Mouse (Mus musculus) testis, adult 2 months (tissue): Measurements from ENCODE around the gene B3galt1. TPM values are rescaled to one million over a fixed set of nuclear protein-coding genes. Genes with fewer than 3 reads are reported as not detected.

ENCODE experiments used
- H3K27ac ChIP-seq: fragments of 200-500 bp; 2 replicates; pipeline ENCODE4 v1.5.1; 2012; ENCODE audit warnings: low read depth, low read length; ENCODE audit not compliant: control insufficient read depth, insufficient read depth
- H3K27me3 ChIP-seq: fragments of 200-500 bp; 2 replicates; pipeline ENCODE4 v1.6.1; 2012; ENCODE audit warnings: mild to moderate bottlenecking, low read length, moderate library complexity; ENCODE audit not compliant: control insufficient read depth, insufficient read depth
- H3K36me3 ChIP-seq: fragments of 200-500 bp; 2 replicates; pipeline ENCODE4 v1.6.1; 2012; ENCODE audit warnings: mild to moderate bottlenecking, low read length; ENCODE audit not compliant: control insufficient read depth, insufficient read depth
- H3K4me1 ChIP-seq: fragments of 200-500 bp; 2 replicates; pipeline ENCODE4 v1.6.1; 2012; ENCODE audit warnings: low read length; ENCODE audit not compliant: control insufficient read depth, insufficient read depth
- H3K4me3 ChIP-seq: fragments of 200-500 bp; 2 replicates; pipeline ENCODE4 v1.5.1; 2012; ENCODE audit warnings: low read depth, mild to moderate bottlenecking, low read length, moderate library complexity, mixed read lengths; ENCODE audit not compliant: control insufficient read depth
- CTCF ChIP-seq: fragments of 200-500 bp; IDR thresholded peaks from 2 replicates; pipeline ENCODE4 v1.5.1; 2012; ENCODE audit warnings: low read depth, mild to moderate bottlenecking, inconsistent platforms, low read length, moderate library complexity; ENCODE audit not compliant: control insufficient read depth, insufficient read depth, insufficient replicate concordance
- POLR2A ChIP-seq: fragments of 200-500 bp; IDR thresholded peaks from 2 replicates; pipeline ENCODE4 v1.6.1; 2012; ENCODE audit warnings: low read depth, mild to moderate bottlenecking, inconsistent platforms, low read length, moderate library complexity; ENCODE audit not compliant: control insufficient read depth
- polyA plus RNA-seq: library from polyadenylated mRNA; depleted of rRNA; stranded (reverse); fragments of >200 nt; gene quantifications from 2 replicates; pipeline ENCODE4 v1.2.3, GENCODE M21; 2012

B3galt1 gene
- polyA plus RNA-seq, 1 experiment, result 0.40 TPM

- H3K36me3 ChIP-seq, result no peaks in the 10 kb centered on the region
- TF ChIP-seq CTCF, result no peak
- no peak for TF ChIP-seq POLR2A
- H3K4me3 ChIP-seq, result no peak overlapping the region
- H3K27me3 ChIP-seq, result no peaks in the 10 kb centered on the region
- no peak overlapping the region for H3K27ac ChIP-seq
- no peaks in the 10 kb centered on the region for H3K4me1 ChIP-seq
These were observed 165.1 kb downstream of the B3galt1 start for GRCm38 (mm10) chr2:67730771-67731170.

GRCm38 (mm10) chr2:67751585-67751984 lies 185.9 kb downstream of the B3galt1 start:
- no peaks in the 10 kb centered on the region for H3K36me3 ChIP-seq
- no peaks in the 10 kb centered on the region for H3K27me3 ChIP-seq
- no peak overlapping the region for H3K27ac ChIP-seq
- TF ChIP-seq POLR2A (no peak), CTCF (no peak)
- H3K4me3 ChIP-seq, result no peak overlapping the region
- no peaks in the 10 kb centered on the region for H3K4me1 ChIP-seq

GRCm38 (mm10) chr2:67756507-67756906 lies 190.8 kb downstream of the B3galt1 start:
- Histone ChIP-seq H3K27me3 (no peaks in the 10 kb centered on the region), H3K4me1 (no peaks in the 10 kb centered on the region), H3K36me3 (no peaks in the 10 kb centered on the region), H3K27ac (no peak overlapping the region), H3K4me3 (no peak overlapping the region)
- TF ChIP-seq POLR2A, result no peak
- TF ChIP-seq CTCF, result no peak

GRCm38 (mm10) chr2:67787536-67787935 lies 221.9 kb downstream of the B3galt1 start:
- H3K4me1 ChIP-seq, result no peaks in the 10 kb centered on the region
- H3K27ac ChIP-seq, result no peak overlapping the region
- no peaks in the 10 kb centered on the region for H3K36me3 ChIP-seq
- TF ChIP-seq POLR2A (no peak), CTCF (no peak)
- H3K27me3 ChIP-seq, result no peaks in the 10 kb centered on the region
- no peak overlapping the region for H3K4me3 ChIP-seq

GRCm38 (mm10) chr2:67797561-67797960 lies 231.9 kb downstream of the B3galt1 start:
- TF ChIP-seq POLR2A, result no peak
- no peak for TF ChIP-seq CTCF
- Histone ChIP-seq H3K36me3 (no peaks in the 10 kb centered on the region), H3K27ac (no peak overlapping the region), H3K4me3 (no peak overlapping the region), H3K4me1 (no peaks in the 10 kb centered on the region), H3K27me3 (no peaks in the 10 kb centered on the region)

- TF ChIP-seq CTCF, result no peak
- no peak for TF ChIP-seq POLR2A
- H3K27me3 ChIP-seq, result no peaks in the 10 kb centered on the region
- H3K36me3 ChIP-seq, result no peaks in the 10 kb centered on the region
- H3K27ac ChIP-seq, result no peak overlapping the region
- no peaks in the 10 kb centered on the region for H3K4me1 ChIP-seq
- no peak overlapping the region for H3K4me3 ChIP-seq
These were observed 234.3 kb downstream of the B3galt1 start for GRCm38 (mm10) chr2:67799981-67800380.

GRCm38 (mm10) chr2:67816149-67816548 lies 250.5 kb downstream of the B3galt1 start:
- H3K36me3 ChIP-seq, result no peaks in the 10 kb centered on the region
- H3K27ac ChIP-seq, result no peak overlapping the region
- no peak overlapping the region for H3K4me3 ChIP-seq
- TF ChIP-seq POLR2A, result no peak
- no peak for TF ChIP-seq CTCF
- H3K27me3 ChIP-seq, result no peaks in the 10 kb centered on the region
- no peaks in the 10 kb centered on the region for H3K4me1 ChIP-seq

GRCm38 (mm10) chr2:67818014-67818413 lies 252.3 kb downstream of the B3galt1 start:
- Histone ChIP-seq H3K27ac (no peak overlapping the region), H3K36me3 (no peaks in the 10 kb centered on the region), H3K27me3 (no peaks in the 10 kb centered on the region), H3K4me1 (no peaks in the 10 kb centered on the region), H3K4me3 (no peak overlapping the region)
- no peak for TF ChIP-seq POLR2A
- TF ChIP-seq CTCF, result no peak
